Mouse (Mus musculus): ENCODE measurements at regions not wholly inside any gene's neighbourhood (a gene's known extent, or its start where the extent isn't known, plus 50 kb on each side); places are given as distances from the start of the nearest gene placed in this dataset.

DNA sequence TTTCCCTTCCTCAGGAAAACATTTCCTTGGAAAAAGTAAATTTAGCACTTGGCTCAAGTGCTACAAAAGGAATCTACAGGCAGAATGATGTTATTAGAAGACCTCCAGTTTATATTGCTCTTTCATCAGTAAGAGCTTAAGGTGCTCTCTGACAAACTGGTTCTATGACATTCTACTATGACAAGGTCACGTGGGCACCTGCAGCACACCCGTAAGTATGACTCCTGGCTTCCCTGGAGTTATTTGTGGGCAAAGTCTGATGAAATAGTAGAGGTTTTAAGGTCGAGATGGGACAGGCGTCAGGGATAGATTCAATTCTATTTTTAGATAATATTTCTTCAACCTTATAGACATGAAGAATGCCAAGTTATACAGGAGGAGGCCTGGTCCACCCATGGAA is 84.9 kb upstream of the Ccn6 start:
- no peak for DNase-seq

DNA sequence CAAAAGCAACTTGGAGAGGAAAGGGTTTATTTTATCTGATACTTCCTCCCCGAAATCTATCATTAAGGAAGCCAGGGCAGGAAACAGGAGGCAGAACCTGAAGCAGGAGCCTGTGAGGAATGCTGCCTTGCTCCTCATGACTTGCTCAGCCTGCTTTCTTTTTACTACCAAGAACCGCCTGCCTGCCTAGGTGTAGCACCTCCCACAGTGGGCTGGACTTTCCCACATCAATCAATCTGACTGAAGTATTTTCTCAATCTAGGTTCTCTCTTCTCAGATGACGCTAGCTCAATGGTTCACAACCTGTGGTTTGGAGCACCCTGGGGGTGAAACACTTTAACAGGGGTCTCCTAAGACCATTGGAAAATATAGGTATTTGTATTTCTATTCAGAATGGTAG is 83.4 kb upstream of the Ccn6 start:
- DNase-seq: no peak

DNA sequence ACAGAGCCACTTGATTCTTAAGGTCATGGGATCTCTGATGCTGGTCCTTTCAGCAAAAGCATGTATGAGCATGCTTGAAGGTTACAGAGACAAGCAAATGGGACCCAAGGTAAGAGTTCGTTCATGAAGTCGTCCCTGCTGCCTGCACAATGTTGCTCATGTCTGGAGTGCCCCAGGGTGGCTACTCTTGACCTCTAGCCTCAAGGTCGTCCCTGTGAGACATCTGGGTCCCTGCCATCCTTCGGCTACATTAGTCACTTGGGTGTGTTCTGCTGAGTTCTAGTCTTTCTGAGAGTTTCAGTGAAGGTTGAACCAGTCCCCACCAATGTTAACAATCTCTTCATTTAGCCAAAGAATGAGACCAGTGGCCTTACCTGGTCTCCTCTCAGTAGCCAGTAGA is 81.5 kb upstream of the Ccn6 start:
- no peak for DNase-seq

DNA sequence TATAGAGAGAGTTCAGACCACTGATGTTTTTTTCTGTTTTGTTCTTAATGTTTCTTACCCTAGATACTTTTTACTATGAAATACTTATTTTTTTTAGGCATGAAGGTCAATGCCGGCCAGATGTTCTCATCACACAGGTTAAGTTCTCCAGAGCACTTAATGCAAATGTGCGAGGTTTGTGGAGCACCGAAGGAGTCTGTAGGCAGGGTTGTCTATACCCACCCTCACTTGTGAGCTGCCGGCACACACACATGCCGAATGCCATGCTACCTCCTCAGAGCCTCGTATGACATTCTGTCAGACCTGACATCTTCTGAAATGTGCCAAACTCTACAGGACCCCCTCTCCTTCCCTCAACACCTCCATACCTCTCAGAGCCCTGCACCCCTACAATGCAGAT is 80.5 kb upstream of the Ccn6 start:
- no peak for DNase-seq

DNA sequence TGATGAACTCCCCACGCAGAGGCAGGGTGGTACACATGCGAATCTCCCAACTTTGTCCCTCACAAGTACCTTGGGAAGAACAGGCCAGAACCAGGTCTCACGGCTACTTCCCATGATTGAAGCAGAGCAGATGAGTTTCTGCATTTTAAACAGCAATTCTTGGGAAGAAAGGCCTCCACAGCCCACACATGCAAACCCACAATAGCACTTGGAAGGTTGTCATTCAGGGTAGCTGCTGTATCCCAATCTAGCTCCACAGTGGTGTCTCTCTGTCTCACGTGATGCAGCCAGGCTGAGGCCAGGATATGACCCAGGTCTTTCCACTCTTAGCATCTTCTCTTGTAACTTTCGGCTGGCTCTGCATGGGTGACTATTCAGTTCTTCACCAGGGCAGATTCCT is 78.8 kb upstream of the Ccn6 start:
- DNase-seq: no peak

DNA sequence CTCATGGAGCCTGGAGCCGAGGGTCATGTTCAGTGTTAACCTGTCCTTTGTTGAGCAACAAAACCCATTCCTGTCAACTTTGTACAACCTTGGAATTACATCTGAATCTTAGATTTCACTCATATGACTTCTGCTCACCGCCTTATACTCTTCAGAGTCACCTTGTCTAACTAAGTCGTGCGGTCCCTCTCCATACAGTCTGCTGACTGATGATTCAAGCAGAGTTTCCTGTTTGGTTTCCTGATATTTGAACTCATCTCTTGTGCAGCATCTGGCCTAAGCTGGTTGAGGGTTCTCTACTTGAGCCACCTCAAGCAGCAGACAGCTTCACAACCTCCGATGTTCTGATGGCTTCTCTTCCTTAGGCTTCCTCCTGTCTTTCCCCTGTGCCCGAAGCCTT is 78.3 kb upstream of the Ccn6 start:
- no peak for DNase-seq

DNA sequence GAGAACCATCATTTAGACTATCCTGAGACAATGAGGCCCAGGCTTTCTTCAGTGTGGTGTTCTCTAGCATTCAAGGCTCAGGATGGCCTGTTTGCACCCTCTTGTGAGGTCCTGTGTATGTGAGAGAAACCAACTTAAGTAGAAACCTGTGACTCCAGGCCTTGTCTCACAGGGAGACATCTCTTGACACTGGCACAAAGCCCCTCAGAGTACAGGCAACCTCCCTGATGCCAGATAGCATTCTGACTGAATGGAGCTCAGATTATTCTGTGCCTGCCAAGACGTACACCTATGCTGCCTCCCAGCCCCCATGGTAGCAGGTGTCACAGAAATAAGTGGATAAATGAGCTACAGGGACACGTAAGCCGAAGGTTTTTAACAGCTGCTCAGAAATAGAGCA is 77.9 kb upstream of the Ccn6 start:
- no peak for DNase-seq

DNA sequence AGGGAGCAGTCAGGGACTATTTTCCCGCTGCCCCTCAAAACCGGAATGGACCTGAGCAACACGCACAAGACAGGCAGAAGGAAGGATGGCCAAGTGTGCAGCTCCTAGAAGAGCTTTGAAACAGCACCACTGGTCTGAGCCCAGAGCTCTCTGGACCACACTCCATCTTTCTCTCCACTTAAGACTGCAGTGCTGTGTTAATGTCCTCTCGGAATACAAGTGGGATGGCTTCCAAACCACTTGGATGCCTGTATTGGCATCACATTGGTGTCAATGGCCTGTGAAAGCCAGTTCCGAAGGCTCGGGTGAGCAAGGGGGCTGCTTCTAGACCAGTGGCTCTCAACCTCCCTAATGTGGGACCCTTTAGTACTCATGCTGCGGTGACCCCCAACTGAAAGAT is 77.4 kb upstream of the Ccn6 start:
- DNase-seq: no peak

DNA sequence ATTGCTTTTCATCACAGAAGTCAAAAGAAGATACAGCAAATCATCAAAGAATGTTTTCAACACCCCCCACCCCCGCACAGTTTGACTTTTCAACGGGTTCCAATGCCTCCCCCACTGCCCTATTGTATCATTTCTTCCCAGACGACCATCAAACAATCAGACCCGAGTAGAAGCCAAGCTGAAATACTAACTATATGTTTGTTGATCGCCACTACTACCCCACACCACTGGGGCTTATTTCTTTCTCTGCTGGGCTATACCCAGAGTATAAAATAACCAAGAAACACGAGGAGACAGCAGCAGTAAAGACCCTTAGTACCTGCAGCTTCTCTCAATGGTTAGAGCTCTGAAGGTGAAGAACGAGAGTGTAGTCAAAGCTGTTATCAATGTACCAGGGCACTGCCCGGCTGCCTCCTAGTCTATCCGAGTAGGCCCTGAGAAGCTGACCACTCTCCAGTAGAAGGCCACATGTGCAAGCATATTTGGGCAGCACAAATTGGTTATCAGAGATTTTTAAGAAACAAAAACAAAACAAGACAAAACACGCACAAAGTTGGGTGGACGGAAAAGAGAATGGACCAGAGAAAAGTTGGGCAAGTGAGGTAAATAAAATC is 76.7 kb upstream of the Ccn6 start:
- no peak for DNase-seq

DNA sequence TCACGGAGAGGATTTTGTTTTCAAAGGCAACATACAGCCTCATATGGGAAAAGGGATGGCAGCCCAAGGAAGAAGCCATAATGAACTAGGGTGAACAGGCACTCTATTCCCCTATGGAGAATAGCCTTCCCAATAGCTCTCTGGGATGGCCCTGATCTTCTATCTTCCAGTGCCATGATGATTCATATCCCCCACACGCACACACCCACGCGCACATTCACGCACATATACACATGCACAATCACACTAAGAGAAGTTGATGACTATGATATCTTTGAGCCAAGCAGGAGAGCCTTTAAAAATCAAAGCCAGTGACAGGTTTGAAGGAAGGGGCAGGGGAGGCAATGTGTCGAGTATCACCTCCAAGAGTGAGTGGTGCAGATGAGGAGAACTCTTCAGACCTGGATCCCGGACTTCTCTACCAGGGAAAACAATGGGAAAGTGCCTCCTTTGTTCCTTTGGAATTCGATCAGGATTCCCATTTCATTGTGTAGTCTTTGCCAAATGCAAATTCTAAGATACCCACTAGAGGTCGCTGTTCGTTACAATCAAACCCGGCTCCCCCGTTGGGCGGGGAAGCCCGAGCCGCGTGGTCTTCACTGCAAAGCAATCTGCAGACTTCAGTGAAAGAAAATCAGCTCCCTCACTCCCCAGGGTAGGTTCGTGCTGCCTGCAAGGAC is 76.0 kb upstream of the Ccn6 start:
- peak; percentile 80 for DNase-seq

DNA sequence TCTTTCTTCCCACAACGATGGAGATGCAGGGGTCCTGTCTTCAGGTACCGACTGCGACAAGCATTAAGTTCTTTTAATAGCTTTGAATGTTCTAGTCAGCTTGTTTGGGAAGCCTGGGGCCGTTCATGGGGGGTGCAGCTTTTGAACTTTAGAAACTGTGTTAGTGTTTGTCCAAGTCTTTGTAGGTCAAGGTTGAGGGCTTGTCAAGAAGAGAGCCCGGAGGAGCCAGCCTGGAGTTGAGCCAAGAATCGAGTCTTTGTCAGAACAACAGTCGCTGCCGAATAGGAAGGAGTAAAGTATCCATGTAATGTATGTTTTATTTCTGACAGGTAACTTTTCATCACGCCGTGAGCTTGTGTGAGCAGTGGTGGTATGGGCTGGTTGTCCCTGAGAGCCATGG is 75.0 kb upstream of the Ccn6 start:
- DNase-seq: peak; percentile 16

DNA sequence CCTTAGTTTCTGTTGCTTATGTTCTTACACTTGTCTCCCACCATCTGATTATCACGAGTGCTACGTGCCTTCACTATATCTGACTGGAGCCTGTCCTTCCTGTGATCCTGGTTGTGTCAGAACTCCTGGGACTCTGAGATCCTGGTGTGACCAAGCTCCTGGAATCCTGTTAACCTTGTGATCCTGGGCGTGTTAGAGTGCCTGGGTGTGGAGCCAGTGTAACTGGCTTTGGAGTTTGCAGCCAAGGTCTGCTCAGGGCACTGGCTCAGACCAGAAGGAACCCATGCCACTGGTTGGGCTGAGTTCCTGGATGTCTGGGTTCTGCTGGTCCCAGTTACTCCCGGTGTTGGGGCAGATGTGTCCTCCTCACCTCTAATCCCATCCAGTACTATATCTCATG is 74.0 kb upstream of the Ccn6 start:
- DNase-seq: no peak

DNA sequence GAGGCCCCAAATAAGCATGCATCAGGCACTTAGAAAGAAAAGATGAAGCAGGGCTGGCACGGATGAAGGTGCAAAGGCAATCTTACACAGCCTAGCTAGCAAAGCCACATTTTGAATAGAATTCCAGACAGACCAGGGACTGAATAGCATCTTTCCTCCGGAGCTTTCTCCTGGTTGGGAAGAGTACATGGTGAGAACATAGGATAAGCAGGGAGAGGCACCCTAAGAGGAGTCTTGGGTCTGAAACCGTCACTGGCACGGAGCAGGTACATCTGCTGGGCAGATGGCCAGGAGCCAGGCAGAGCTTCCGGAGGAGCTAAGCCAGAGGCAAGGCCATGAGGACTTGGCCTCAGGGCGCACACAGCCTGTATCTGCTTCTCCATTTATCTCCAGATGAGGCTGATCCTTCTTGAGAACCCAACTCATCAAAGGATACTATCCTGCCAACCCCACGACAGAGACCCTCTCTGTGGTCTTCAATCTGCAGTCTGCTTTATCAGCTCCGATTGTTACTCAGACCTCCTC is 70.4 kb upstream of the Ccn6 start:
- DNase-seq: no peak

DNA sequence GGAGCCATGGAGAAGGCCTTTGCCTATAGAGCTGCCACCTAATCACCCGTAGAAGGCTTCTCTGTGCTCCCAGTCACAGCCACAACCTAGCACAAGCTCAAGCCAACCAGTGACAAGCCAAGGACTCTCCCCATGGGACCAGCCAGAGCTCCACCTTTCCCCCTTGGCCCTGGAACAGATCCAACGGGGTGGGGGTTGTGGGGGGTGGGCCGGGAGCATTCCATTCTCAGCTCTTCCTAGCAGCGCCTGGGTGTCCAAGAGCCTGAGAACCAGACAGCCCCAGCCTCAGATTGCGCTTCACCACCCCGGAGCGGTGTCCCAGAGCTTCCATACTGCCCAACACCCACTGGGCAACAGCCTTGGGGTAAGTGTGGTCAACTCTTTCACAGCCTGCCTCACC is 69.6 kb upstream of the Ccn6 start:
- no peak for DNase-seq

DNA sequence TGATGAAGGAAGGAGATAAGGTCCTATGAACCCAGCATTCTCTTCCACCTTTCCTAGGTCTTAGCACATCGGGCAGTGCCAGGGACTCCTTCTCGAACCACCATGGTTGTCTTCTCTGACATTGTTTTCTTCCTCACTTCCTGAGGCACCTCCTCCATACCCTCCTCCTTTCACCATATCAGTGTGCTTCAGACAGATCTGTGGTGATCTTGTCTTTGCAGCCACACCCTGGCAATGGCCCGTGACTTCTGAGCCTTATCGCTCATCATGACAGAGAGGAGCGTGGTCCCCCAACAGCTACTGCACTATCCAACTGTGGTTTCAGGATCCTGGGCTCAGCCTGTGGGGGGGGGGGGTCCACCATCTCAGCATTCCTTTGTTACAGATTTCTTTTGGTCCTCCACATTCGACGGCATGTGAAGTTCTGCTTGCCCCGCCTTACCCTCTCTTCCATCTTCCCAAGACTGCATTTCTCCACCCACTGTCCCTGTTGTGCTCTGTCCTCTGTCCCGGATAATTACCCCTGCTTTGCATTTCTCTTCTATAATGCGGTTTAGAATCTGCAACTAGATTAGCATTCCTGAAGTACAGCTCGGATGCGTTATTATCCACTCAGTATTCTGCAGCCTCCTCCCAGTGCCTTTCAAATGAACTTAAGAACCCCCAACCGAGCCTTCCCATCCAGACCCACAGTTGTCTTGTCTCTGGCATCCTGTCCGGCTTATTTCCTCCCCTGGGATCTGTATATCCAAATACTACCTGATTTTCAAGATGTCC is 67.2 kb upstream of the Ccn6 start:
- no peak for DNase-seq

DNA sequence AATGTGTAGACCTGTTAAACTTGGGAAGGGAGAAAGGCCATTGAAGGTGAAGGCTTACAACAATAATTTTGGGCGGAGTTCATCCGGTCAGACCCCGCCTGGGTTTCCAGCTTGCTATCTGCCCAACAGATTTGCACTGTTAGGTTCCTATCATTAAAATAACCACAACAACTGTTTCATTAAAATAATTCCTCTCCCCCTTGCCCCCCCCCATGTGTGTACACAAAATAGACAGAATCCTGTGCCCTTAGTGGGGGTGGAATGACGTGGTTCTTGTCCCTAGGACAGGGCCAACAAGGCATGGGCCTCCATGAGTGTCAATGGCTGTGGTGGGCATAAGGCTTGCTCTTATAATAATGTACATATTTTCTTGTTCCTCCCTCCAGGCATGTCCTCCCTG is 65.6 kb upstream of the Ccn6 start:
- DNase-seq: no peak

DNA sequence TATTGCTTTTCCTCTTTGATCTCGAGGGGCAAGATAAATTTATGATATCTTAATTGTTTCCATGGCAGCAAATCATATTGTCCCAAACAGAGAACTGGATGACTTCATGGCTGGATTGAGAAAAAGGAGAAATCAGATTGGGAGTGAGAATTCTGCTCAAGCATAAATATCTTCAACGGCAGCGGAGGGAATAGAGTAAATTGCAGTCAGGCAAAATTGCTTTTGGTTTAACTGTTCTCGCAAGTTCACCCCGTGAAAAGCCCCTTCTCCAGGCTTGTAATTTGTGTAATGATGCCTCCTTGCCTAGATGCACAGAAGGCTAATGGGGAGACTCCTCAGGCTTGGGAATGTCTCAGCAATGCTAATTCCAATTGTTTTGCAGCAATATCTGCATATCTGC is 64.4 kb upstream of the Ccn6 start:
- DNase-seq: no peak

DNA sequence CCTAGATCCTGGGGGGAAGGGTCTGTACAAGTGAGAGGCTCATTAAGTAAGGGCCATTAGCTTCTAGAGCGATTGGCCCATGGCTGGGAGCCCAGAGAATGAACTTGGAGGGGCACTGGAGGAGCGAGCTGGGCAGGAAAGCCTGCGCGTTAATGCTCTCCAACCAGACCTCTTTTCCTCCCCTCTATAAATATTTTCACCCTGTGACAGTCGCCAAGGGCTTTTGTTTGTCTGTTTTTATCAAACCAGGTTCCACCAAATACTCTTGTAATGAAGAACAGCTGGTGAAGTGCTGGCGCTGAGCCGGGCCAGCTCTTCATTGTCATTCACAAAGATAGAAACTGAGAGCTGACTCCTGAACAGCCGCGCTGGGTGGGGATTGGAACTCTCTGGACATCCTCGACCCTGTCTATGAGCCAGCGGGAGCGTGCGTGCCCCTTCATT is 63.9 kb upstream of the Ccn6 start:
- no peak for DNase-seq

DNA sequence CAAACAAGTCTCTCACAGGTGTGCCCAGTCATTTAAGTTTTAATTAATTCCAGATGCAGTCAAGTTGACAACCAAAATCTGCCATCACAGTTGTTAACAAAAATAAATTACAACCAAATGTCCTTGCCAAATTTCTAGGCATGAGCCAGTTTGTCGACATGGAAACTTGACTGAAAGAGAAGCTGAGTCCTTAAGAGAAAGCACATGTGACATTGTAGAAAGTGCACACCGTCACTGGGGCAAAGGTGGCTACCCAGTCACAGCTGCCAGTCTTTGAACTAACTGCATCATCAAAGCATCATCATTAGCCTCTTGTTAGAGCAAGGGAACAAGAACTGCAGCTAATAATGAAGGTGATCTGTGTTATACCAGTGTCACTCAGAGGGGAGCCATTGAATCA is 62.9 kb upstream of the Ccn6 start:
- DNase-seq: no peak

DNA sequence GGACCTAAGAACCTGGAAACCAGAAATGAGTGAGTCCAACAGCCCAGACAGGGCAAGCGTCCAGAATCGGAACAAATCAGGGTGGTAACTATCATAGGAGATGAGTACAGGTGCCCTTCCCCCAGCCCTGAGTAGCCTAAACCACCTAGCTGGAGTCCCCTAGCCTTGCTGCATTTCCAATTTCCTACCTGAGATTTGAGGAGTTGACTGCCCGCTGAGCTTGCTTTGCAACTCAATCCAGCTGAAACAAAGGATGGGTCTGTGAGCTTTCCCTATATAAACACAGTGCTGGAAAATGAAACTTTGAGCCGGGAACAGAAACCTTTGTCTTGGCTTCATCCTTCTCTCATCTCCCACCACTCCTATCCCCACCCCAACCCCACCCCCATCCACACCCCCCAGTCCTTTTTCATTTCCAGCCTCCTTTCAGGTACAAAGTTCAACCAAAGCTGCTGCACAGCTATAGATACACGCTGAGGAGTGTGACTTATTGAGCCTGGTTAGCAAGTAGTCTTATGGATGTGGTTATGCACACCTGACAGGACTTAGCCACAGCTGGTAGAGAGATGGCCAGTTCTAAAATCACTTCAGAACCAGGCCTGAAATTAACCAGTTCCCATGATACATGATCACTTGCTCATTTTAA is 61.0 kb upstream of the Ccn6 start:
- no peak for DNase-seq

DNA sequence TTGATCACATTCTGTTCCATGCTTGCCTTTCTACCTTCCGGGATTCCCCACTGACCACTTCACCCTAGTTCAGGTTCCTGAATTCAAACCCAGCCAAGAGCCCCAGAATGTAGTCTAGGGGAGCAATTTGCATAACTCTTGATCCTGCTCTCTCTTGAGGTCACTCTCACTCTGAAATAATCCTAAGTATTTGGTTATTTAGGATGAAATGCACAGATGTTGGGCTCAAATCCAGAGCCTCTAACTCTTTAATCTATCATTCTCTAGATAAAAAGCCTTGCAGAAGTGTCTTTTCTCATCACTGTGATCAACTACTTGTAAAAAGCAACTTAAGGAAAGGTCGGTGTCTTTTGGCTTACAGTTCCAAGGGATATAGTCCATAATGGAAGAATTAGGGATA is 57.4 kb upstream of the Ccn6 start:
- no peak for DNase-seq

DNA sequence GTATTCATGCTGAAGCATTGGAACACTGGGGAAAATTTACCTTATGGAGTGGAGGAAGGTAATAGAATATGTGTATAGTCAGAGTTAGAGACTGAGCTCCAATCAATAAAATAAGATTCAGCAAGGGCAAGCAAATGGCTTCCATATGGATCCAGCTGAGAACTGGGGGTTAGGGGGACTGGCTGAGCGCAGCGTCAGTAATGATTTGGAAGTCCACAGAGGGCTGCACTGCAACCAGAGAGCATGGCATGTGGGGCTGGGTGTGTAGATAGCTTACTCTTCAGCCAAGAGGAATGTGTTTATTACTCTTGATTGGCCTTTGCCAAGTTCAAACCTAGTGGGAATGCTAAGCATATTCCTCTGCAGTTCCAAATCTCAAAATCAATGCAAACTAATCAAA is 55.8 kb upstream of the Ccn6 start:
- DNase-seq: no peak

DNA sequence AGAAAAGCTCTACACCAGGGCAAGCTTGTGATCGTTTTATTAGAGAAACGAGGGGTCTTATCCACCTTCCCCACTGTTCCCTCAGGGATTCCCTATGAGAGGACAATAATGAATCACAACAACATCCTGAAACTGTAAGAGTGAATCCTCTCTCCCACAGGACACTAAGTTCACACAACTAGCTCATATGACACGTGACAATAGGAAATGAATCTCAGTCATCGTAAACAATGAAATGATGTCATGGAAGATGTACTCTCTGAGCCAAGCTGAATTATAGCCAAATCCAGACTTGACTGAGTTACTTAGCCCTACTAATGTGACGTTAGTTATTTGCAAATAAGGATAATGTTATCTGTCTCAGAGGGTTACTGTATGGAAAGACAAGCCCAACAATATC is 54.6 kb upstream of the Ccn6 start:
- DNase-seq: no peak
